ENCODE assay signal across 24 mouse cellular contexts in genomic region chr3:82044902-82045301, GRCm38 (mm10). TPM values are rescaled to one million over a fixed set of nuclear protein-coding genes. Genes with fewer than 3 reads are reported as not detected.
DNase-seq lines count a peak whose midpoint lies in the region; ATAC-seq and TF ChIP-seq lines count a peak whose summit lies in the region.
"Had no signal": no experiment of that assay in that cellular context is flagged by ENCODE, and none has a peak within 500 bp of the region (broad histone marks: within the 10 kb centered on the region; RNA-seq: fewer than 3 reads in every experiment).

No protein-coding gene starts in this region.

- H3K36me3 ChIP-seq in lung, embryonic 15.5 days: peaks cover 1% of the 10 kb centered on the region; the same call in 1 of the 2 replicates
- H3K36me3 ChIP-seq in lung, postnatal 0 days (ENCODE audit: insufficient read depth, low read length): no peaks in the 10 kb centered on the region
- H3K36me3 ChIP-seq in heart, embryonic 12.5 days: peaks cover 43% of the 10 kb centered on the region
- H3K36me3 ChIP-seq: embryonic facial prominence, embryonic 12.5 days; embryonic facial prominence, embryonic 15.5 days; hindbrain, embryonic 12.5 days had no signal

- H3K4me1 ChIP-seq in lung, embryonic 15.5 days: peaks cover 49% of the 10 kb centered on the region
- peaks cover 9% of the 10 kb centered on the region for H3K4me1 ChIP-seq in lung, adult 2 months (ENCODE audit: control insufficient read depth, insufficient read depth, low read length)
- peaks cover 7% of the 10 kb centered on the region; the same call in 1 of the 2 replicates for H3K4me1 ChIP-seq in lung, postnatal 0 days (ENCODE audit: insufficient read depth, low read depth, low read length)
- no peaks in the 10 kb centered on the region for H3K4me1 ChIP-seq in heart, embryonic 12.5 days (replicated peaks)
- H3K4me1 ChIP-seq: embryonic facial prominence, embryonic 12.5 days; heart, embryonic 10.5 days had no signal

- H3K4me2 ChIP-seq in lung, embryonic 15.5 days: no peak overlapping the region
- no peak overlapping the region for H3K4me2 ChIP-seq in lung, postnatal 0 days (replicated peaks; ENCODE audit: low read depth, low read length)
- H3K4me2 ChIP-seq in heart, embryonic 12.5 days: no peak overlapping the region
- H3K4me2 ChIP-seq: embryonic facial prominence, embryonic 12.5 days; embryonic facial prominence, embryonic 15.5 days; hindbrain, embryonic 12.5 days; hindbrain, embryonic 15.5 days had no signal

- peak overlapping the region; percentile 77 for H3K27ac ChIP-seq in lung, embryonic 15.5 days
- H3K27ac ChIP-seq in lung, postnatal 0 days (ENCODE audit: low read length): peak overlapping the region; percentile 64
- no peak overlapping the region for H3K27ac ChIP-seq in heart, embryonic 12.5 days (ENCODE audit: poor library complexity, severe bottlenecking)
- H3K27ac ChIP-seq: embryonic facial prominence, embryonic 12.5 days; embryonic facial prominence, embryonic 15.5 days; heart, adult 2 months; heart, embryonic 10.5 days; hindbrain, embryonic 12.5 days; hindbrain, embryonic 15.5 days had no signal

- no peaks in the 10 kb centered on the region for H3K27me3 ChIP-seq in lung, embryonic 15.5 days
- H3K27me3 ChIP-seq in lung, postnatal 0 days (replicated peaks; ENCODE audit: insufficient read depth, low read length): no peaks in the 10 kb centered on the region
- H3K27me3 ChIP-seq in heart, embryonic 12.5 days (replicated peaks): no peaks in the 10 kb centered on the region
- H3K27me3 ChIP-seq: embryonic facial prominence, embryonic 12.5 days; embryonic facial prominence, embryonic 15.5 days; hindbrain, embryonic 12.5 days; hindbrain, embryonic 15.5 days had no signal

- no peak for DNase-seq in lung, adult 2 months
- peak; percentile 77 for DNase-seq in lung, postnatal 0 days (ENCODE audit: low spot score)
- peak; percentile 15 for DNase-seq in lung, postnatal 10 days
- no peak for DNase-seq in frontal cortex, adult 2 months (ENCODE audit: extremely low spot score in 1 of 2, low spot score in 1 of 2)
- DNase-seq: adrenal gland, adult 2 months; adrenal gland, postnatal 14 days; cerebellum, adult 11 months; cerebellum, adult 2 months; cerebellum, adult 9-11 months; cerebellum, postnatal 25 days; forebrain, postnatal 0 days; gastrocnemius, postnatal 10 days; gastrocnemius, postnatal 36 days; heart, adult 2 months had no signal

- no peak for TF ChIP-seq POLR2A in lung, adult 2 months (IDR thresholded peaks at IDR 0.05; ENCODE audit: borderline replicate concordance, extremely low read depth, low read depth, low read length)

- no peak overlapping the region for H3K4me3 ChIP-seq in lung, embryonic 15.5 days
- no peak overlapping the region for H3K4me3 ChIP-seq in lung, adult 2 months (replicated peaks; ENCODE audit: extremely low read depth, low read depth, low read length)
- H3K4me3 ChIP-seq in lung, postnatal 0 days (ENCODE audit: low read depth, low read length): no peak overlapping the region
- no peak overlapping the region for H3K4me3 ChIP-seq in heart, embryonic 12.5 days
- H3K4me3 ChIP-seq: embryonic facial prominence, embryonic 12.5 days; embryonic facial prominence, embryonic 15.5 days; heart, adult 2 months; heart, embryonic 10.5 days; hindbrain, embryonic 12.5 days; hindbrain, embryonic 15.5 days had no signal

- no peaks in the 10 kb centered on the region for H3K9me3 ChIP-seq in lung, embryonic 15.5 days
- H3K9me3 ChIP-seq in lung, postnatal 0 days (ENCODE audit: low read length): no peaks in the 10 kb centered on the region
- no peaks in the 10 kb centered on the region for H3K9me3 ChIP-seq in heart, embryonic 12.5 days (replicated peaks)
- H3K9me3 ChIP-seq: embryonic facial prominence, embryonic 12.5 days; embryonic facial prominence, embryonic 15.5 days; heart, embryonic 10.5 days; hindbrain, embryonic 12.5 days; hindbrain, embryonic 15.5 days had no signal

- 55% methylated on average over 5 of the region's 5 CpGs for WGBS in lung, embryonic 15.5 days
- WGBS in lung, adult 2 months: 61% methylated on average over 5 of the region's 5 CpGs
- WGBS in lung, postnatal 0 days: 58% methylated on average over 5 of the region's 5 CpGs
- 80% methylated on average over 5 of the region's 5 CpGs for WGBS in heart, embryonic 12.5 days

- no peak for TF ChIP-seq CTCF in lung, adult 2 months (IDR thresholded peaks at IDR 0.05; ENCODE audit: insufficient read depth, low read length)
- no peak for TF ChIP-seq CTCF in lung, postnatal 0 days (IDR thresholded peaks at IDR 0.05)

- no peak overlapping the region for H3K9ac ChIP-seq in lung, embryonic 15.5 days
- no peak overlapping the region for H3K9ac ChIP-seq in lung, postnatal 0 days (replicated peaks; ENCODE audit: low read depth)
- no peak overlapping the region for H3K9ac ChIP-seq in heart, embryonic 12.5 days
- H3K9ac ChIP-seq: embryonic facial prominence, embryonic 12.5 days; embryonic facial prominence, embryonic 15.5 days; forebrain, postnatal 0 days; hindbrain, embryonic 12.5 days; hindbrain, embryonic 15.5 days had no signal

- TF ChIP-seq EP300 in lung, postnatal 0 days (IDR thresholded peaks at IDR 0.05): peak; percentile 70

- ATAC-seq in lung, embryonic 15.5 days (ENCODE audit: borderline replicate concordance, extremely low read depth, low FRiP score, low TSS enrichment): peak; percentile 41; the same call in 1 of the 2 replicates
- ATAC-seq in lung, postnatal 0 days: peak; percentile 51; the same call in 1 of the 2 replicates
- ATAC-seq in heart, embryonic 12.5 days (ENCODE audit: insufficient number of reproducible peaks, low FRiP score): no peak
- ATAC-seq: CD4-positive, CD25-positive, alpha-beta regulatory T cell, adult 4 months; forebrain, embryonic 14.5 days; forebrain, postnatal 0 days had no signal

RNA-seq across cellular contexts. Expression of gene Gucy1b1, which starts 29.6 kb away (rescaled TPM):
- polyA plus RNA-seq in lung, embryonic 15.5 days (2015; fragmentation: Nextera tagmentation; extraction: Ambion mirVana): 76.5 and 79.2 TPM in 2 replicates
- 36.0 and 58.4 TPM in 2 replicates for polyA plus RNA-seq in lung, adult 2 months (2012; rRNA removed)
- polyA plus RNA-seq in lung, postnatal 0 days (2015; fragmentation: Nextera tagmentation; extraction: Ambion mirVana): 95.8 and 104 TPM in 2 replicates
- polyA plus RNA-seq in heart, embryonic 12.5 days (2016; fragmentation: Nextera tagmentation; extraction: Ambion mirVana): 61.4 and 62.6 TPM in 2 replicates
- 129 and 141 TPM in 2 replicates for polyA plus RNA-seq in frontal cortex, adult 2 months (2012; rRNA removed)
- polyA plus RNA-seq: C2C12 had no signal

Comparison
In these comparisons a context has a peak if more than half of its experiments do, and no peak if none do; other contexts are left out.
1. DNase-seq: peak in lung, postnatal 0 days (single experiment) and lung, postnatal 10 days (single experiment); none in lung, adult 2 months (single experiment) and frontal cortex, adult 2 months (0 of 2).